Mouse (Mus musculus) gastrocnemius, adult 18-20 months (tissue): ENCODE measurements at regions not wholly inside any gene's neighbourhood (a gene's known extent, or its start where the extent isn't known, plus 50 kb on each side); places are given as distances from the start of the nearest gene placed in this dataset.
"Not testable (repeated sequence)": the region's sequence is repeated elsewhere in the genome, so short reads cannot be mapped to it uniquely, and the experiment has no call there.

Source experiments
- DNase-seq: peaks from one replicate; pipeline ENCODE4 v3.0.0; 2021; ENCODE audit warnings: low spot score

- DNase-seq: no peak
These were observed 1878.9 kb upstream of the Flrt2 start for GRCm38 (mm10) chr12:93812963-93813733.

GRCm38 (mm10) chr12:93850944-93851520 is 1841.0 kb upstream of the Flrt2 start:
- DNase-seq: no peak

- no peak for DNase-seq
These were observed 1840.4 kb upstream of the Flrt2 start for GRCm38 (mm10) chr12:93851660-93852059.

GRCm38 (mm10) chr12:93885946-93886345 is 1806.1 kb upstream of the Flrt2 start:
- DNase-seq: no peak

GRCm38 (mm10) chr12:93890109-93890508 is 1801.9 kb upstream of the Flrt2 start:
- DNase-seq: no peak

- not testable (repeated sequence) for DNase-seq
These were observed 1763.3 kb upstream of the Flrt2 start for GRCm38 (mm10) chr12:93928541-93929238.

GRCm38 (mm10) chr12:93929239-93929563 is 1762.8 kb upstream of the Flrt2 start:
- DNase-seq: not testable (repeated sequence)

GRCm38 (mm10) chr12:93930242-93930641 is 1761.8 kb upstream of the Flrt2 start:
- not testable (repeated sequence) for DNase-seq

- DNase-seq: no peak
These were observed 1731.2 kb upstream of the Flrt2 start for GRCm38 (mm10) chr12:93960869-93961268.

- DNase-seq: no peak
These were observed 1710.7 kb upstream of the Flrt2 start for GRCm38 (mm10) chr12:93981307-93981706.

GRCm38 (mm10) chr12:93991531-93991930 is 1700.5 kb upstream of the Flrt2 start:
- no peak for DNase-seq

GRCm38 (mm10) chr12:93993875-93994274 is 1698.2 kb upstream of the Flrt2 start:
- DNase-seq: no peak

GRCm38 (mm10) chr12:94015946-94016345 is 1676.1 kb upstream of the Flrt2 start:
- no peak for DNase-seq

GRCm38 (mm10) chr12:94031364-94031763 is 1660.7 kb upstream of the Flrt2 start:
- no peak for DNase-seq

GRCm38 (mm10) chr12:94047972-94048371 is 1644.1 kb upstream of the Flrt2 start:
- no peak for DNase-seq

- DNase-seq: no peak
These were observed 1634.3 kb upstream of the Flrt2 start for GRCm38 (mm10) chr12:94057767-94058166.

- DNase-seq: no peak
These were observed 1632.4 kb upstream of the Flrt2 start for GRCm38 (mm10) chr12:94059641-94060040.

GRCm38 (mm10) chr12:94060336-94060735 is 1631.7 kb upstream of the Flrt2 start:
- no peak for DNase-seq

GRCm38 (mm10) chr12:94066444-94067152 is 1625.4 kb upstream of the Flrt2 start:
- DNase-seq: no peak

- DNase-seq: no peak
These were observed 1621.0 kb upstream of the Flrt2 start for GRCm38 (mm10) chr12:94070940-94071505.

- DNase-seq: no peak
These were observed 1586.4 kb upstream of the Flrt2 start for GRCm38 (mm10) chr12:94105582-94106162.
